Mouse (Mus musculus) heart, embryonic 15.5 days (tissue): ENCODE data around the gene Gm3127. TPM values are rescaled to one million over a fixed set of nuclear protein-coding genes. Genes with fewer than 3 reads are reported as not detected.
"Not testable (repeated sequence)": the region's sequence is repeated elsewhere in the genome, so short reads cannot be mapped to it uniquely, and the experiment has no call there.

Source experiments
- ATAC-seq: fragments of 200-750 bp; cut with Nextera tagmentation; replicated peaks from 2 replicates; pipeline ENCODE4 v1.8.0; 2017; ENCODE audit warnings: low read depth, moderate TSS enrichment; ENCODE audit not compliant: insufficient number of reproducible peaks, insufficient read depth, low FRiP score
- H3K27ac ChIP-seq: fragments of 300-500 bp; sonication (generic); 2 replicates; pipeline ENCODE4 v1.5.1; 2015; ENCODE audit warnings: mild to moderate bottlenecking, inconsistent platforms
- H3K27me3 ChIP-seq: fragments of 300-500 bp; sonication (generic); 2 replicates; pipeline ENCODE4 v1.6.1; 2015; ENCODE audit warnings: inconsistent platforms
- H3K36me3 ChIP-seq: fragments of 300-500 bp; sonication (generic); 2 replicates; pipeline ENCODE4 v1.6.1; 2015; ENCODE audit warnings: mild to moderate bottlenecking, inconsistent platforms
- H3K4me1 ChIP-seq: fragments of 300-500 bp; sonication (generic); replicated peaks from 2 replicates; pipeline ENCODE4 v1.6.1; 2015; ENCODE audit warnings: inconsistent platforms
- H3K4me2 ChIP-seq: fragments of 300-500 bp; sonication (generic); 2 replicates; pipeline ENCODE4 v1.6.1; 2015; ENCODE audit warnings: inconsistent platforms, mild to moderate bottlenecking, moderate library complexity
- H3K4me3 ChIP-seq: fragments of 300-500 bp; sonication (generic); 2 replicates; pipeline ENCODE4 v1.5.1; 2015; ENCODE audit warnings: mild to moderate bottlenecking, inconsistent platforms
- H3K9ac ChIP-seq: fragments of 300-500 bp; sonication (generic); 2 replicates; pipeline ENCODE4 v1.6.1; 2015; ENCODE audit warnings: mild to moderate bottlenecking, inconsistent platforms
- H3K9me3 ChIP-seq: fragments of 300-500 bp; sonication (generic); replicated peaks from 2 replicates; pipeline ENCODE4 v1.6.1; 2016; ENCODE audit warnings: inconsistent platforms
- WGBS: fragments of 180-500 bp; shearing (Covaris S2); methylation state at CpG from one replicate; pipeline ENCODE4 v1.1.7; 2015; ENCODE audit warnings: mixed read lengths; 5-methylcytosine and 5-hydroxymethylcytosine counted together
- polyA plus RNA-seq: library from polyadenylated mRNA; unstranded; fragments of >200 nt; fragmentation: Nextera tagmentation; extraction: Ambion mirVana; gene quantifications from 2 replicates; pipeline ENCODE4 v1.2.1, GENCODE M21; 2015

Gm3127 gene
- polyA plus RNA-seq, result not detected in 2 replicates

DNA sequence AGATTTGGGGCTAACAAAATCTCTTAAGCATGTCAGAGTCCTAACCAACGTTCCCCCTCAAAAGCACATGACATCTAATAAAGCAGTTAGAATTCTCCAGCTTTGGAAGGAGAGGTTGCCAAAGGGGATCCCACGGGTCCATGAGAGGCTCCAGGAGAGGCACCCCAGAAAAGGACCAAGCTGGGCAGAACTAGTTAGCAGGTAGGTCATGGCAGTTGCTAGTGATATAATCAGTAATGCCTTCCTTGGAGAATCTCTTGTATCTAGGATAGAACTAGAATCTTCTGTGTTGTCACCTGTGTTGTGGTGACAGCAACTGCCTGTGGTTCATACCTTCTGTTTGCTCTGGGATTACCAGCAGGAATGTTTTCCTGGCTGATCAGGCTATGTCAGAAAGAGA lies at the start of gene Gm3127:
Gene Gm3127, plus strand, starts transcription at position 301 of the 400 bp plus-strand sequence.
- WGBS, result 53% methylated on average over 1 of the region's 2 CpGs
- not testable (repeated sequence) for ATAC-seq

DNA sequence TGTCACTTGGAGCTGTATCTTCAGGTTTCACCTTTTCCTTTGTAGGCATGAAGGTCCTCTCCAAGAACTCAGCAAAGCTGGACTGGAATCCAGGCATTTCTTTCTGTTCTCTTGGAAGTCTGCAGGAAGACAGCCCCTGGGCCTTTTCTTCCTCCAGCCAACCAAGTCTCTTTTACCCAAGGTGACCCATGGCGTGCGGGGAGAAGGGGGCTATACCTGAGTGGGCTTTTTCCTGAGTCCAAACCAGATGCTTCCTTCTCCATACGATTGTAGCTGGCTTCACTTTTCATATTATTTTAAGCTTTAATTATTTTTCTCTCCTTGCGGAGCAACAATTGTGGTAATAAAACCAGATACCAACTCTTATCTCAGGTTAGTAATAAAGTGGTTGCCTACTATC lies 23.2 kb upstream of the Gm3127 start:
- H3K27ac ChIP-seq, ATAC-seq, H3K4me3 ChIP-seq, H3K4me2 ChIP-seq, H3K4me1 ChIP-seq, H3K9me3 ChIP-seq, H3K36me3 ChIP-seq, H3K27me3 ChIP-seq, H3K9ac ChIP-seq: not testable (repeated sequence)
- WGBS, result 79% methylated on average over 4 of the region's 4 CpGs

More for the DNA sequence above, at the start of gene Gm3127:
- H3K36me3 ChIP-seq, H3K4me2 ChIP-seq, H3K27ac ChIP-seq, H3K9me3 ChIP-seq, H3K9ac ChIP-seq, H3K27me3 ChIP-seq, H3K4me1 ChIP-seq, H3K4me3 ChIP-seq: not testable (repeated sequence)

DNA sequence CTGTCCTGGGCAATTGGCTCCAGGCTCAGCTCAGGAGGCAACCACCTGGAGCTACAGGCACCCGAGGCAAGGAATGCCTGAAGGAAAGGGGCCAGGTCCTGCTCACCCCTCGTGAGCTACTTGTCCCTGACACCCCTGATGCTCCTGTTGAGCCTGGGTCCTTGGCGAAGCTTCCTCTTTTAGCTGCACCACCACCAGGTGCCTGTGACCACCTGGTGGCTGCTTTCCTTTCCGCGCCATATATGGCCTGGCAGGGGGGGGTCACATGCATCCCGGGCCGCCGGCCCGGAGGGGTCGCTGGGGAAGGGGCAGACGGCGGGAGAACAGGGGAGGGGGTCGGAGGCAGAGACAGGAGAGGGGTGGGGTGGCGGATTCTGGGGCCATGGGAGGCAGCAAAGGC lies 17.2 kb downstream of the Gm3127 start:
- H3K4me1 ChIP-seq, H3K27me3 ChIP-seq, H3K27ac ChIP-seq, ATAC-seq, H3K9ac ChIP-seq, H3K36me3 ChIP-seq, H3K9me3 ChIP-seq: not testable (repeated sequence)
- H3K4me3 ChIP-seq, result peak overlapping the region; percentile 32
- WGBS, result 9% methylated on average over 13 of the region's 14 CpGs
- peak overlapping the region; percentile 59 for H3K4me2 ChIP-seq

DNA sequence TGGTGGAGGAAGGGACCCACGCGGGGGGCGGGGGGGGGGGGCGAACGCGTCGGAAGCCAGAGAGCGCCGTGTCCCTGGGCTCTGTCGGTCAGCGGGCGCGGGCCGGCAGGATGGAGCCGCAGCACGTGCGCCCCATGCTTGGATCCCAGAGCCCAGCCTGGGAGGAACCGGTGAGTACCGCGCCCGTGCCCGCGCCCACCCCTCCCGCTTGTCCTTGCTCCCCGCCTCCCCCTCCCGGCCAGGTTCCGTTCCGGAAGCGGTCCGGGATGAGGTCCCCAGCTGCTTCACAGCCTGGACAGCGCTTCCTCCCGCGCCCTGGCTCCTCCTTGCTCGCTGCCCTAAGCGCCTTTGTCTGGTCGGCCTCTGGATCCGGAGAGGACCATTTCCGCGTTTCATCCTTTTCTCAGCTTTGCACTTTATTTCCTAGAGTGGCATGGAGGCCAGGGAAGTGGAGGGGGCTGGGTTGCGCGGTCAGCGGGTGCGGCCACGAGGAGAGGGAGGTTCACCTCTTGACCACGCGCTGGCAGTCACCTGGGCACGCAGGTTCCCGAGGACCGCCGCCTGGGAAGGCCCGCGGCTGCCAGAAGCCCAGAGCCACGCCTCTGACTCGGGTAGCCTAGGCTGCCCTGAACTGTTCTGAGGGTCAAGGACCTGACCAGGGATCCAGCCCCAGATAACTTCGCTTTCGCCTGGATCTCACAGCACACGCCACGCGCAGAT lies 17.8 kb downstream of the Gm3127 start, which contains the start of gene Gm2974:
Gene Gm2974, plus strand, starts transcription at position 86 of the 720 bp plus-strand sequence.
- not testable (repeated sequence) for H3K9ac ChIP-seq, H3K27ac ChIP-seq, H3K4me1 ChIP-seq, H3K27me3 ChIP-seq, H3K36me3 ChIP-seq, ATAC-seq, H3K9me3 ChIP-seq
- H3K4me3 ChIP-seq, result peak within 1 kb of the TSS; percentile 32
- 14% methylated on average over 39 of the region's 59 CpGs for WGBS
- peak within 1 kb of the TSS; percentile 59 for H3K4me2 ChIP-seq

DNA sequence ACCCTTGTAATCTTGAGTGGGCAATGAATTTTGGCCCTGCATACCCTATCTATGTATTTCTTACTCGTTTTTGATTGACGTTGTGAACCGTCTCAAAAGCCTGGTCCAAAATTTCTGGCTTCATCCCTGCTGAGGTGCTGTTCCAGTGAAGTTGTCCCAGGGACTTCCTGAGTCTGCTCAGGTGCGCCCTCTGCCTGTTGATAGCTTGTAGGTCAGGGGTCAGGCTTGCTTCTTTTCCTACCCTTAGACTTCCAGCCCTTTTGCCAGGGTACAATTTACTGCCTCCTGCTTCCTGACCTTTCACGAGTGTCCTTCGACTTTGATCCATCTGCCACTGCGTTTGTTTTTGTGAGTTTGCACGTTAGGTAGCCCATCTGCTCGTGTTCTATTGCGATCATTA lies 18.5 kb downstream of the Gm3127 start:
- H3K36me3 ChIP-seq, H3K27ac ChIP-seq, H3K27me3 ChIP-seq, H3K4me2 ChIP-seq, H3K9me3 ChIP-seq, H3K4me3 ChIP-seq, H3K9ac ChIP-seq, H3K4me1 ChIP-seq, ATAC-seq: not testable (repeated sequence)
- WGBS, result 33% methylated on average over 5 of the region's 10 CpGs

Other genes starting within 250 kb of the Gm3127 start
- gene Gm3029, start 233.3 kb upstream of the Gm3127 start, polyA plus RNA-seq, result not detected in 2 replicates
- 0.18 TPM in 1 of 2 replicates, not detected in the other for gene Gm3095, start 201.5 kb upstream of the Gm3127 start, polyA plus RNA-seq
- gene Gm3099, start 166.6 kb upstream of the Gm3127 start, polyA plus RNA-seq, result not detected in 2 replicates
- gene Gm5796, start 141.1 kb upstream of the Gm3127 start, polyA plus RNA-seq, result 0.34 and 0.78 TPM in 2 replicates
- not detected in 2 replicates for gene Gm3115, start 80.9 kb upstream of the Gm3127 start, polyA plus RNA-seq
- 2.0 TPM in 1 of 2 replicates, not detected in the other for gene Gm8108, start 54.5 kb upstream of the Gm3127 start, polyA plus RNA-seq
- 0.18 and 0.23 TPM in 2 replicates for gene Gm2974, start 17.5 kb downstream of the Gm3127 start, polyA plus RNA-seq
- not detected in 2 replicates for gene Gm3138, start 84.6 kb downstream of the Gm3127 start, polyA plus RNA-seq
- gene Gm3149, start 152.3 kb downstream of the Gm3127 start, polyA plus RNA-seq, result not detected in 2 replicates
- gene 2610042L04Rik, start 169.7 kb downstream of the Gm3127 start, polyA plus RNA-seq, result 0.16 TPM in 2 replicates
- gene Gm3159, start 232.5 kb downstream of the Gm3127 start, polyA plus RNA-seq, result not detected in 2 replicates